ENCODE assay signal across 8 mouse cellular contexts in the genomic region with DNA sequence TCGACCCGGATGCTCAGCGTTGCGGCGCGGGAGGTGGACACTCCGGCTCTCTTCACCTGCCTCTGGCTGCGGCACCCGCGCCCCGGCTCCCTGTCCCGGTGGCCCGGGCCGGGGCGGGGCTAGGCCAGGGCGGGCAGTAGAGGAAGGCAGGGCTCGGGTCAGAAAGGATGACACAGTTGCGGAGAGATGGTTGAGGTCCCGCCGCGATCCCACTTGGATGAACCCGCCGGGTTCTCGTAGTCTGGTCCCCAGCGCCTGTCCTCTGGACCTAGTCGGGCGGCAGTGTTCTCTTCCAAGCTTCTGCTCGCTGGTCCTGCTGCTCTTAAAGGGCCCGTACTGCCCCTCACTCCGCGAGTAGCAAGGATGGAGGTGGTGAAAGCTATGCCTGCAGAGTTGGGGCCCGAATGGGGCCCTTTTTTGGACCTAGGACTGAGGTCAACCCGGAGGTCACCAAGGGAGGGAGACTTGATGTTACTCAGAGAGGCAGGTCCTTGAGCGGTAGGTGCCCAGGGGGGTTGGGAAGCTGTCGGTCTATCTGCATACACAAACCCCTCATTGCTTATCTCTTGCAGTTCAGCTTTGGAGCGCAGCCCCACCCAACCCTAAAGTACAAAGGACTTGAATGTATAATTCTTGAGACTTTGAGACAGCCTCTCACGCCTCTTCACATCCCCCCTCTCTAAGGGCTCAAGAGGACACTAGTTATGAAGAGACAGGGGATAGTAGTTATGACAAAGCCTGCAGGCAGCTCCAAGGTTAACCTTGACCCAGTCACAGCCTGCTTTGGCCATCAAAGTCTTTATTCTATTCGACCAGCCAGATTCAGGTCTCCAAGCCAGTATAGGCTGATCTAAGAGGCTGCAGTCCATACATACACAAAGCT. TPM values are rescaled to one million over a fixed set of nuclear protein-coding genes. Genes with fewer than 3 reads are reported as not detected.
DNase-seq lines count a peak whose midpoint lies in the region; ATAC-seq and TF ChIP-seq lines count a peak whose summit lies in the region.

Gene Abcg4, minus strand, starts transcription at position 540 of the 883 bp plus-strand sequence.

- no peaks in the 10 kb centered on the region for H3K9me3 ChIP-seq in lung, postnatal 0 days (ENCODE audit: low read length)

- no peaks in the 10 kb centered on the region for H3K36me3 ChIP-seq in lung, postnatal 0 days (ENCODE audit: insufficient read depth, low read length)

- intact Hi-C loops in gastrocnemius, postnatal 36 days (cut with DNase I): no loop called here

- H3K9ac ChIP-seq in lung, postnatal 0 days (replicated peaks; ENCODE audit: low read depth): peak within 1 kb of the TSS; percentile 19; the same call in 1 of the 2 replicates

- peak within 1 kb of the TSS; percentile 76 for H3K4me2 ChIP-seq in lung, postnatal 0 days (replicated peaks; ENCODE audit: low read depth, low read length)

- H3K4me1 ChIP-seq in lung, postnatal 0 days (ENCODE audit: insufficient read depth, low read depth, low read length): peaks cover 14% of the 10 kb centered on the region; the same call in 1 of the 2 replicates

- peak; percentile 41 for DNase-seq in ovary, postnatal 36 days (ENCODE audit: low spot score)
- DNase-seq in ovary, adult 18-20 months (ENCODE audit: low spot score): no peak
- peak; percentile 73 for DNase-seq in cerebellum, adult 9-11 months
- DNase-seq in frontal cortex, postnatal 25 days (ENCODE audit: low spot score in 2 of 2): peak; percentile 26 to 28
- peak; percentile 61 to 62 for DNase-seq in layer of hippocampus, adult 18-20 months (ENCODE audit: low spot score in 2 of 2)
- DNase-seq in lung, postnatal 0 days (ENCODE audit: low spot score): no peak
- peak; percentile 69 for DNase-seq in right cerebral cortex, postnatal 25 days
- DNase-seq in gastrocnemius, postnatal 36 days: no peak

- ATAC-seq in lung, postnatal 0 days: peak; percentile 47

- TF ChIP-seq EP300 in lung, postnatal 0 days (IDR thresholded peaks at IDR 0.05): no peak

- 2% methylated on average over 37 of the region's 38 CpGs for WGBS in lung, postnatal 0 days

- peak within 1 kb of the TSS; percentile 40 for H3K4me3 ChIP-seq in lung, postnatal 0 days (ENCODE audit: low read depth, low read length)

- H3K27ac ChIP-seq in lung, postnatal 0 days (ENCODE audit: low read length): no peak within 1 kb of the TSS

- no peak for TF ChIP-seq CTCF in lung, postnatal 0 days (IDR thresholded peaks at IDR 0.05)

- peaks cover 12% of the 10 kb centered on the region for H3K27me3 ChIP-seq in lung, postnatal 0 days (replicated peaks; ENCODE audit: insufficient read depth, low read length)

RNA-seq across cellular contexts. Expression of gene Abcg4, which starts in this region (rescaled TPM):
- total RNA-seq in layer of hippocampus, adult 18-20 months (2021): 10 to 100 TPM; 65.5 to 74.6 TPM
- 0.47 and 0.63 TPM in 2 replicates for polyA plus RNA-seq in lung, postnatal 0 days (2015; fragmentation: Nextera tagmentation; extraction: Ambion mirVana)
- total RNA-seq in gastrocnemius, postnatal 36 days (2021): under 1 TPM; 0.48 to 0.74 TPM

Comparison
In these comparisons a context has a peak if more than half of its experiments do, and no peak if none do; other contexts are left out.
1. RNA of gene Abcg4 (total RNA-seq): 65.5 to 74.6 TPM in layer of hippocampus, adult 18-20 months; 0.48 to 0.74 TPM in gastrocnemius, postnatal 36 days; every median in the first group is over 10 times any median in the second.
2. DNase-seq: peak in ovary, postnatal 36 days (single experiment), cerebellum, adult 9-11 months (single experiment), frontal cortex, postnatal 25 days (2 of 2), layer of hippocampus, adult 18-20 months (2 of 2) and right cerebral cortex, postnatal 25 days (single experiment); none in ovary, adult 18-20 months (single experiment), lung, postnatal 0 days (single experiment) and gastrocnemius, postnatal 36 days (0 of 2).
3. Peak in ATAC-seq, H3K4me3 ChIP-seq, H3K9ac ChIP-seq and H3K4me2 ChIP-seq in lung, postnatal 0 days; RNA of the gene not detected or under 1 TPM.